Mouse (Mus musculus) heart, embryonic 12.5 days (tissue): Measurements from ENCODE around the gene Cdca7l. TPM values are rescaled to one million over a fixed set of nuclear protein-coding genes. Genes with fewer than 3 reads are reported as not detected.

Source experiments
- ATAC-seq: fragments of 200-750 bp; cut with Nextera tagmentation; 2 replicates; pipeline ENCODE4 v1.8.0; 2017; ENCODE audit warnings: moderate TSS enrichment, moderate library complexity; ENCODE audit not compliant: insufficient number of reproducible peaks, low FRiP score
- H3K27ac ChIP-seq: fragments of 300-500 bp; sonication (generic); 2 replicates; pipeline ENCODE4 v1.5.1; 2016; ENCODE audit warnings: mild to moderate bottlenecking, moderate library complexity; ENCODE audit not compliant: poor library complexity, severe bottlenecking
- H3K27me3 ChIP-seq: fragments of 300-500 bp; sonication (generic); replicated peaks from 2 replicates; pipeline ENCODE4 v1.6.1; 2016; ENCODE audit warnings: mild to moderate bottlenecking, moderate library complexity
- H3K36me3 ChIP-seq: fragments of 300-500 bp; sonication (generic); 2 replicates; pipeline ENCODE4 v1.6.1; 2016; ENCODE audit warnings: mild to moderate bottlenecking, moderate library complexity
- H3K4me1 ChIP-seq: fragments of 300-500 bp; sonication (generic); replicated peaks from 2 replicates; pipeline ENCODE4 v1.6.1; 2016; ENCODE audit warnings: mild to moderate bottlenecking
- H3K4me2 ChIP-seq: fragments of 300-500 bp; sonication (generic); 2 replicates; pipeline ENCODE4 v1.6.1; 2016; ENCODE audit warnings: mild to moderate bottlenecking, moderate library complexity
- H3K4me3 ChIP-seq: fragments of 300-500 bp; sonication (generic); 2 replicates; pipeline ENCODE4 v1.5.1; 2016; ENCODE audit warnings: mild to moderate bottlenecking
- H3K9ac ChIP-seq: fragments of 300-500 bp; sonication (generic); 2 replicates; pipeline ENCODE4 v1.6.1; 2016; ENCODE audit warnings: mild to moderate bottlenecking, moderate library complexity
- H3K9me3 ChIP-seq: fragments of 300-500 bp; sonication (generic); replicated peaks from 2 replicates; pipeline ENCODE4 v1.6.1; 2016; ENCODE audit warnings: mild to moderate bottlenecking, moderate library complexity
- WGBS: fragments of 180-500 bp; shearing (Covaris S2); methylation state at CpG from one replicate; pipeline ENCODE4 v1.1.7; 2016; 5-methylcytosine and 5-hydroxymethylcytosine counted together
- polyA plus RNA-seq: library from polyadenylated mRNA; unstranded; fragments of >200 nt; fragmentation: Nextera tagmentation; extraction: Ambion mirVana; gene quantifications from 2 replicates; pipeline ENCODE4 v1.2.1, GENCODE M21; 2016

Cdca7l gene
- polyA plus RNA-seq, 1 experiment from 2014 or later = 20.3 TPM

- no peak overlapping the region for H3K9ac ChIP-seq
- H3K4me1 ChIP-seq = no peaks in the 10 kb centered on the region
- no peak overlapping the region for H3K4me3 ChIP-seq
- WGBS = 41% methylated on average over 2 of the region's 2 CpGs
- H3K4me2 ChIP-seq = no peak overlapping the region
- no peaks in the 10 kb centered on the region for H3K9me3 ChIP-seq
- ATAC-seq = no peak
- H3K27me3 ChIP-seq = 0 out of 2 replicates have a peak, but pooled peaks cover 4% of the 10 kb centered on the region
- H3K27ac ChIP-seq = no peak overlapping the region
- no peaks in the 10 kb centered on the region for H3K36me3 ChIP-seq
These were observed 22.7 kb upstream of the Cdca7l start for GRCm38 (mm10) chr12:117781360-117781759.

GRCm38 (mm10) chr12:117783426-117783825 is 20.7 kb upstream of the Cdca7l start:
- 0 out of 2 replicates have a peak, but pooled peaks cover under 1% of the 10 kb centered on the region for H3K4me1 ChIP-seq
- H3K4me2 ChIP-seq = no peak overlapping the region
- H3K27ac ChIP-seq = no peak overlapping the region
- H3K9ac ChIP-seq = no peak overlapping the region
- H3K9me3 ChIP-seq = no peaks in the 10 kb centered on the region
- 0 out of 2 replicates have a peak, but pooled peaks cover 4% of the 10 kb centered on the region for H3K27me3 ChIP-seq
- no peak for ATAC-seq
- no peak overlapping the region for H3K4me3 ChIP-seq
- 77% methylated on average over 1 of the region's 1 CpGs for WGBS
- H3K36me3 ChIP-seq = no peaks in the 10 kb centered on the region

- Histone ChIP-seq H3K36me3 (no peaks in the 10 kb centered on the region), H3K27me3 (0 out of 2 replicates have a peak, but pooled peaks cover 4% of the 10 kb centered on the region), H3K27ac (no peak overlapping the region), H3K4me3 (no peak overlapping the region), H3K9ac (no peak overlapping the region), H3K9me3 (no peaks in the 10 kb centered on the region), H3K4me1 (peaks cover 4% of the 10 kb centered on the region; the same call in 1 of the 2 replicates), H3K4me2 (no peak overlapping the region)
- 40% methylated on average over 6 of the region's 6 CpGs for WGBS
- ATAC-seq = no peak
These were observed 17.5 kb upstream of the Cdca7l start for GRCm38 (mm10) chr12:117786621-117787020.

GRCm38 (mm10) chr12:117788513-117789011 is 15.5 kb upstream of the Cdca7l start:
- no peak overlapping the region for H3K27ac ChIP-seq
- peak overlapping the region; percentile 92 for H3K4me2 ChIP-seq
- no peaks in the 10 kb centered on the region for H3K9me3 ChIP-seq
- 6% methylated on average over 24 of the region's 24 CpGs for WGBS
- no peaks in the 10 kb centered on the region for H3K36me3 ChIP-seq
- no peak for ATAC-seq
- H3K27me3 ChIP-seq = 0 out of 2 replicates have a peak, but pooled peaks cover 4% of the 10 kb centered on the region
- peak overlapping the region; percentile 40 for H3K9ac ChIP-seq
- H3K4me3 ChIP-seq = peak overlapping the region; percentile 46
- H3K4me1 ChIP-seq = peaks cover 4% of the 10 kb centered on the region; the same call in 1 of the 2 replicates

GRCm38 (mm10) chr12:117789017-117789416 is 15.1 kb upstream of the Cdca7l start:
- no peaks in the 10 kb centered on the region for H3K9me3 ChIP-seq
- no peak overlapping the region for H3K9ac ChIP-seq
- no peaks in the 10 kb centered on the region for H3K36me3 ChIP-seq
- peak overlapping the region; percentile 92 for H3K4me2 ChIP-seq
- 34% methylated on average over 7 of the region's 7 CpGs for WGBS
- 0 out of 2 replicates have a peak overlapping the region, but pooled peaks have one; percentile 46 for H3K4me3 ChIP-seq
- 0 out of 2 replicates have a peak, but pooled peaks cover 1% of the 10 kb centered on the region for H3K27me3 ChIP-seq
- peaks cover 4% of the 10 kb centered on the region; the same call in 1 of the 2 replicates for H3K4me1 ChIP-seq
- ATAC-seq = no peak
- no peak overlapping the region for H3K27ac ChIP-seq

- no peak for ATAC-seq
- no peaks in the 10 kb centered on the region for H3K4me1 ChIP-seq
- no peaks in the 10 kb centered on the region for H3K9me3 ChIP-seq
- WGBS = 80% methylated on average over 4 of the region's 4 CpGs
- no peak overlapping the region for H3K4me2 ChIP-seq
- H3K4me3 ChIP-seq = no peak overlapping the region
- H3K27me3 ChIP-seq = no peaks in the 10 kb centered on the region
- H3K36me3 ChIP-seq = no peaks in the 10 kb centered on the region
- H3K27ac ChIP-seq = no peak overlapping the region
- H3K9ac ChIP-seq = no peak overlapping the region
These were observed 8.8 kb upstream of the Cdca7l start for GRCm38 (mm10) chr12:117795303-117795702.

GRCm38 (mm10) chr12:117805576-117805975 is 1.5 kb downstream of the Cdca7l start:
- ATAC-seq = no peak
- WGBS = 71% methylated on average over 4 of the region's 4 CpGs

GRCm38 (mm10) chr12:117806007-117806451 is 1.9 kb downstream of the Cdca7l start:
- Histone ChIP-seq H3K36me3 (no peaks in the 10 kb centered on the region), H3K27ac (no peak overlapping the region), H3K4me1 (no peaks in the 10 kb centered on the region; the same call in 1 of the 2 replicates), H3K9ac (no peak overlapping the region), H3K9me3 (no peaks in the 10 kb centered on the region), H3K4me3 (no peak overlapping the region), H3K27me3 (peaks cover 10% of the 10 kb centered on the region; the same call in 1 of the 2 replicates), H3K4me2 (no peak overlapping the region)
- 56% methylated on average over 12 of the region's 12 CpGs for WGBS
- ATAC-seq = no peak

More at GRCm38 (mm10) chr12:117805576-117805975, 1.5 kb downstream of the Cdca7l start:
- H3K36me3 ChIP-seq = no peaks in the 10 kb centered on the region
- no peaks in the 10 kb centered on the region for H3K9me3 ChIP-seq
- peaks cover 10% of the 10 kb centered on the region; the same call in 1 of the 2 replicates for H3K27me3 ChIP-seq
- H3K4me1 ChIP-seq = no peaks in the 10 kb centered on the region; the same call in 1 of the 2 replicates
- H3K27ac ChIP-seq = no peak overlapping the region
- H3K9ac ChIP-seq = no peak overlapping the region
- H3K4me2 ChIP-seq = no peak overlapping the region
- H3K4me3 ChIP-seq = no peak overlapping the region

- WGBS = 78% methylated on average over 4 of the region's 4 CpGs
- Histone ChIP-seq H3K36me3 (no peaks in the 10 kb centered on the region), H3K4me3 (no peak overlapping the region), H3K4me1 (no peaks in the 10 kb centered on the region; the same call in 1 of the 2 replicates), H3K27me3 (peaks cover 10% of the 10 kb centered on the region; the same call in 1 of the 2 replicates), H3K27ac (no peak overlapping the region), H3K4me2 (no peak overlapping the region), H3K9me3 (no peaks in the 10 kb centered on the region), H3K9ac (no peak overlapping the region)
- no peak for ATAC-seq
These were observed 2.4 kb downstream of the Cdca7l start for GRCm38 (mm10) chr12:117806470-117806869.

GRCm38 (mm10) chr12:117807637-117808036 is 3.5 kb downstream of the Cdca7l start:
- H3K4me3 ChIP-seq = 0 out of 2 replicates have a peak overlapping the region, but pooled peaks have one; percentile 6
- H3K36me3 ChIP-seq = no peaks in the 10 kb centered on the region
- WGBS = 46% methylated on average over 11 of the region's 12 CpGs
- H3K4me1 ChIP-seq = no peaks in the 10 kb centered on the region; the same call in 1 of the 2 replicates
- ATAC-seq = no peak
- no peak overlapping the region for H3K27ac ChIP-seq
- no peaks in the 10 kb centered on the region for H3K9me3 ChIP-seq
- H3K27me3 ChIP-seq = peaks cover 10% of the 10 kb centered on the region; the same call in 1 of the 2 replicates
- H3K4me2 ChIP-seq = peak overlapping the region; percentile 58
- H3K9ac ChIP-seq = no peak overlapping the region

- no peak for ATAC-seq
- H3K9ac ChIP-seq = no peak overlapping the region
- no peaks in the 10 kb centered on the region for H3K9me3 ChIP-seq
- H3K27me3 ChIP-seq = peaks cover 10% of the 10 kb centered on the region; the same call in 1 of the 2 replicates
- 0 out of 2 replicates have a peak overlapping the region, but pooled peaks have one; percentile 6 for H3K4me3 ChIP-seq
- H3K27ac ChIP-seq = no peak overlapping the region
- WGBS = 49% methylated on average over 17 of the region's 17 CpGs
- no peaks in the 10 kb centered on the region for H3K36me3 ChIP-seq
- no peaks in the 10 kb centered on the region; the same call in 1 of the 2 replicates for H3K4me1 ChIP-seq
- peak overlapping the region; percentile 58 for H3K4me2 ChIP-seq
These were observed 4.6 kb downstream of the Cdca7l start for GRCm38 (mm10) chr12:117808355-117809326.
